Mouse (Mus musculus) NIH3T3 (cell line): ENCODE results near the gene Bmpr1b.

Source experiments
- DNase-seq: peaks from one replicate; pipeline ENCODE4 v3.0.0-alpha.2; 2012; ENCODE audit warnings: low read depth

Gene Bmpr1b

DNA sequence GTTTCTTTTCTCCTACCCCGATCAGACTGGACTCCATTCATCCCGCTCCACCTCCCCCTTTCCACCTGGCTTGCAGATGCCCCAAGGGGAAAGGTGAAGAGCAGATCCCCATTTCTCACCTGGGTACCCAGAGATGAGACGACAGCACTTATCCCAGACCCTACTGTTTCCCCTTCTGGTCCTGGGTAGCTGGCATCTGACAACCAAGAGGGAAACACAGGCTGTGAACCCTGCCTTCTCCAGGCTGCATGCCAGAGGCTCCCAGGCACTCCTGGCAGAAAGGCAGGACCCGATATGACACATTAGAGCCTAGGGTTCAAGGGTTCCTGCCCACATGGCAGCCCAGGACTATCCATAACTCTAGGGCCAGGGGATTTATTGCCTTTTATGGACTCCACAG lies 56.0 kb downstream of the Bmpr1b start:
- DNase-seq = no peak

DNA sequence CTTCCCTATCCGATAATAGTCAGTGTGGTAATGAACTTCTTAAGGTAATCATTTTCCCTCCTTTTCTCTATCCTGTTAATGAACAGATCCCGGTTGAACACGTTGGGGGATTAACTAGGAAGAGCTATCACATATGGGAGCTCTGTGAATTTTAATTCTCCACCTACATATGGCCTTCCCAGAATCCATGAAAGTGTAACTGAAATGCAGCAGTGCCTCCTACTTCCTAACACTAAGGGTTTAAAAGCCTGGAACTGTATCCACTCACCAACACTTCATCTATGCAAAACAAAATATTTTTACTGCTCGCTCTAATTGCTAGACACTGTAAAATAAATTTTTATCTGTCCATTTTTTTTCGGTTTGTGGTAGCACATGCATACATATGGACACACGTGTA lies 63.0 kb downstream of the Bmpr1b start:
- no peak for DNase-seq

DNA sequence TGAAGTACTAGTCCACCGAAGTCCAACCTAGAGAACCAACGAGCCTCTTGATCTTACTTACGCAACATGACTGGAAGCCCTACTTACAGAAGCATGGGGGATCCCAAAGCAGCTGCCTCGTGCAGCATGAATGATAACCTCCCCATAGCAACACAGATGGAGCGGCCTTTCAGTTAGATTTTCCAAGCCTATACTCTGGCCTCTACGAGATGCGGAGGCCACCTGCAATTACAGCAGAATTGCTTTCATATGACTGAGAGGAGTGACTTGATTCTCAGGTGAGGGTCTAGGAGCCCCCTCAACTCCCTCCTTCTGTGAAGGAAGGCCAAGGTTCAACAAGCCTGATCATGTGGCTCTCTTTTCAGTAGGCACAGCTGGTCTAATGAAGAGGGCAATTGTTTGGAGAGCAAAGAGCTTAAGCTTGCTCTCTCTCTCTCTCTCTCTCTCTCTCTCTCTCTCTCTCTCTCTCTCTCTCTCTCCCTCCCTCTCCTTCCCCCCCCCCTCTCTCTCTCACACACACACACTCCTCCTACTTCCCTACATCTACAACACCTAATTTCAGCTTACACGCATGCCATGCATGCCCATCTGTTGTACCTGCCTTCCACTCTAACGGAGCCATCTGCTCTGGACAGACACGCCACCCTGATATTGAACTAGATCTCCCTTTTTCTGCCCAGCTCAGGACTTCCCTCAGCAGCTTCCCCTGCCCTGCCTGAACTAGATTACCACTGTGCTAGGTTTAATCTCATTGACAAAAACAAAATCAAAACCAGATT lies 65.0 kb downstream of the Bmpr1b start:
- DNase-seq = no peak

DNA sequence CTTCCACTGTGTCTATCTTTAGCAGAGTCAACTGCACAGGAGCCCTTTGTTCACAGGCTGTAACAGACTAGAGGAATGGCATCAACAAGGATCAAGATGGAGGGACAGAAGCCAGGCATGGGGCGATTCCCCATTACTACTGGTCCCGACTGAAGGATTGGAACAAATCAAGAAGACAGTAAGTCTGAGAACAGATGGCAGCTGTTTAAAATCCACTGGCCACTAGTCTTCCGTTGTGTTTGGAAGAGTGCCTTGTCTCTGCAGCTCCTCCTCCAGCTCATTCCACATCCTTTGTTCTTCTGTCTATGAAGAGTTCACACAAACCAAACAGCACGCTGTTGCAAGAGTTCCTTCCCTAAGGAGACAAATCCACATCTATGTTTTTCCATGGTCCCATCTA lies 65.6 kb downstream of the Bmpr1b start:
- DNase-seq = no peak

DNA sequence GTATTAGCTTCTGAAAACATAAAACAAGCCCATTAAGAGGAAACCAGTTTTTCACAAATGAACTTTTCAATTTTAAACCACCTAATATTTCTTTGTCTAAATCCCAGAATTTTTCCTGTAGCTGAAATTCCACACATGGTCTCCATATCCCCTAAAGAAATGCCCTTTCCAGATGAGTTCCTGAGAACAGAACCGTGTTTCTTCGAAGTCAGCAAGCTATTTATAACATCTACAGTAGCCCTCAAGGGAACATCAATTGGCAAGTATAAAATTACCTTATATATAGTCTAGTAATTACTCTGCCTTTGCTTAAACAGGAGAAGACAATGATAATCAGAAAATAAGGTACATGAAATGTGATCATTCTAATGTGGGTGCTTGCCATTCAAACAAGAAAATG lies 70.1 kb downstream of the Bmpr1b start:
- DNase-seq = no peak

DNA sequence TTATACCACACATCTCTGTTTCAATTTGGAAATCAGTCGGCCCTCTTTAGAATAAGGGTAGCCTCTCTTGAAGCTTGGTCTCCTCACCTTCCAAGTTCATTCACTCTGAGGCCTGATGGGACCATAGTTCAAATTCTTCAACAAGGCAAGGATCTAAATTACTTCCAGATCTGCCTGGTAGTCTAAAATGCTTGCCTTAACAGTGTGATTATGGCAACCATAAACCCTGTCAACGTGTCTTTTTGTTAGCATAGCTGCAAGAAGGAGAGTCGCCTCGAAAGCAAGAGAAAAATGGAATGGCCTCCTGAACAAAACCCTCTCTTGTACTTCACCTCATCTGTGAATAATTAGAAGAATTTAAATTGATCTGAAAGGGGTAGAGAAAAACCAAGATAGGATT lies 75.2 kb downstream of the Bmpr1b start:
- no peak for DNase-seq

DNA sequence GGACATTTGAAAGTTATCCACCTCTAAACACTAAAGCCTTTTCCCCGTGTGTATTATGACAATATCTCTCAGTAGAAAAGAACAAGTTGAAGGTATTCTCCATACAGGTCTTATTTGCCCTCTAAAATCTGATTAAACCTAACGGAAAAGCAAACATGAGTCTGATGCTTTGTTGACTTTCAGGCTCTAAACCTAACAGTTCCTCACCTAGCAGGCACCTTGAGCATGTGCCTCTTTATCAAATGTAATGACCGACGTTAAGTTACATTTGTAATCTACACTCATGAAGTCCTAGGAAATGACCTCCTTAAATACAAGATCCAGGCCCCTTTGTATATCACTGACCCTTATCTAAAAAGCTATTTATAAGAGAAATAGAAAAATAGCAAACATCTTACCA lies 79.5 kb downstream of the Bmpr1b start:
- DNase-seq = no peak

DNA sequence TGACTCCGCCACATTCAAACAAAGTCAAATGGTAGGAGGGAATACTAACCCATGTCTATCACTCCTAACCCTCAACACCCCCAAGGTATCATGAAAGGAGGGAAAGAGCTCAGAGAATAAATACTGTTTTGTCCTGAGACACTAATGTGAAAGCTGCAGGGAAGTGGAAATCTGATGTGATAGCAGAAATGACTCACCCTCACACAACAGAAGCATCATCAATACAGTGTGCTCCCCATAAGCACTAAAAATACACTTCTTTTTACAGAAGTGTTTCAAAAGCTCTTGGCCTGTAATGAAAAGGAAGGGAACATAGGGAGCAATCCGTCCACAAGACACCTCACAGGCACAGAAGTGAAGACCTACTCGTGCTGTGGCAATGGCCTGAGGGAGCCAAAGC lies 83.3 kb downstream of the Bmpr1b start:
- DNase-seq = no peak

DNA sequence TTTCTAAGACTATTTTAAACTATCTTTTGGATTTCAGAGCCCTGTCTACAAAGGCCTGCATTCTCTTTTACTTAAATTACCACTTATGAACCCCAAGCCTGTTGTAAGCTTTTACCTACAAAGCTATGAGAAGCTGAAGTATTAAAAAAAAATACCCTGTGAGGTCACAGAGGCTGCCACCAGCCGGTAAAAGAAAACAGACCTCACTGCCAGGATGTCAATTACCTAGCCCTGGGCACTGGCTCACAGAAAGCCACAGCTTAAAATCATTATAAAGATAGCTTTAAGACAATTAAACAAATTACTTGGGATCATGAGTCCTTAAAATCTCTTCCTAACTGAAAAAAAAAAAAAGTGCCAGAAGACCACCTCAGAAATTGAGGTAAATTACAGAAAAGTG lies 85.1 kb downstream of the Bmpr1b start:
- no peak for DNase-seq

DNA sequence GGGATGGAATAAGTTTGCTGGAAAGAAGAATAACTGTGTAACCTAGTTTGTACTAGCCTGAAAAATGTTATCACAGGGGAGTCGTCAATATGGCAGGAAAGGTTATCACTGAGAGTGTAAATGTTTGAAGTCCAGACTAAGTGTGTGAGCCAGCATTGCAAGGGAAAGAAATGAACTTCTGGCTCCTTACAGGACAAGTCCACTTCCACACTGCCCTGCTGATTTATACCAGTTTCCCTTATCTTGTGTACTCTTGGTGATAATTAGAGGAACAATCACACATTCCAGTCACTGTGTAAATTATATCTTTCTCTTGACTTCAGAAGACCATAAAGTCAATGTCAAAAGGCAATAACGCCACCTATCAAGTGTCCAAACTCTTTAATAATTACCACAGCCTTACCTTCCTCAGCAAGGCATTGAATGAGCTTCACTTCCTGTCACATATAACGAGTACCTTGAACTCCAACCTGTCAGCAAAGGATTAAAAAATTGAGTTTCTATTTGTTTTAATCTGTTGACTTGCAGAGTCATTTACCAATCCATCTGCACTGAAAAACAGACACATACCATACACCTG lies 91.4 kb downstream of the Bmpr1b start:
- DNase-seq = no peak

DNA sequence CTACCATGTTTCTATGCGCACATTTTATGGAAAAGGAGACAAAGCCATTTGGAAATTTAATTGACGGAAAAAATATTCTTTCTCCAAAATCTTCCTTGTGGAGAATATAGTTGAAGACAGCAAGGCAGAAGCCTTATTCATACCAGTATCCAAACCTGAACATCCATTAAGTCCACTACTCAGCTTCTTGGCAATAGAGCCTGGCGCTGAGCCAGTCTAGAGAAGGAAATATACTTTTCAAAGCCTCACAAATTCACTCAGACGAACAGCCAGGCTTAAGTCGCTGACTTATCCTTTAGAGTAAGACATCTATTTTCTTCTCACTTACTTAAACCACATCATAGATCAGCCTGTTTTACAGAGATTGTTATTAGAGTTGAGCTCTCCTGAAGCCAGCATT lies 97.6 kb downstream of the Bmpr1b start:
- DNase-seq = peak; percentile 9

DNA sequence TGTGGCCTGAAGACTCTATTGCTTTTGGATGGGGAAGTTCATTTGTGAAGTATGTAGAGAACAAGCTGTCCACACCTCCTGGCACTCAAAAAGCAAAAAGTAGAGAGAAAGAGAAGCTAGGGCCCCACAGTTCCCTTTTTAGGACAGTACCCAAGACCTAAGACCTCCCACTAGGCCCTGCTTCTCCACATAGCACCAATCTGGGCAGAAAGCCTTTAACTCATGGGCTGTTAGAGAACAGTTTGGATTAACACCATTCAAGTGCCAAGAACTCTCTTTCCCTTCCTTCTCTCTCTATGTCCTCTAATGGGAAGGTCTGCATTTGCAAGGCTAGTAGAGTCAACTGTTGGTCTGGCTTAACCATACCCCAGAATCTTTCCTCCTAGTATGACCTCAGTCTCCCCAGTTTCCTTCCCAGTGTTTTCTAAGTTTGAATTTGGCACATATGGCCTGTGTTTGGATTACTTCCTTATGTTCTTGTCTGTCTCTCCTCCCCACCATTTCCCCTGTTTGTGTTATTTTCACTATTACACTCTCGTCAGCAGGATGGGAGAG lies 102.4 kb downstream of the Bmpr1b start:
- DNase-seq = no peak

DNA sequence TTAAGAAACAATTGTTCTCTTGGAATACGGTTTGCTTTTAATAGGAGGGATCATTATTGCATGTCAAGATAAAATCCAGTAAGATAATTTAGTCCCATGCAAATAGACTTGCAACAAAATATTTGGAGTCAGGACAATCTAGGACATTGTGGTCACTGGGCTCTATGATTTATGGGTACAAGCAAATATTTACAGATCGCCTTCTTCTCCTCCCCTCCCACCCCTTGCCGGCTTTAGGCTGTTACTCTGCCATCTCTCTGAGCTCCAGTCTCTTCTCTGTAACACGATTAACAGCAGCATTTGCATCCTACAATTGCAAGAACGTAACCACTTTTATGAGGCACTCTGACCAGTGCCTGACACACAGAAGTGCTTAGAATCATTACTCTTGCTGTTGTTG lies 104.1 kb downstream of the Bmpr1b start:
- no peak for DNase-seq

DNA sequence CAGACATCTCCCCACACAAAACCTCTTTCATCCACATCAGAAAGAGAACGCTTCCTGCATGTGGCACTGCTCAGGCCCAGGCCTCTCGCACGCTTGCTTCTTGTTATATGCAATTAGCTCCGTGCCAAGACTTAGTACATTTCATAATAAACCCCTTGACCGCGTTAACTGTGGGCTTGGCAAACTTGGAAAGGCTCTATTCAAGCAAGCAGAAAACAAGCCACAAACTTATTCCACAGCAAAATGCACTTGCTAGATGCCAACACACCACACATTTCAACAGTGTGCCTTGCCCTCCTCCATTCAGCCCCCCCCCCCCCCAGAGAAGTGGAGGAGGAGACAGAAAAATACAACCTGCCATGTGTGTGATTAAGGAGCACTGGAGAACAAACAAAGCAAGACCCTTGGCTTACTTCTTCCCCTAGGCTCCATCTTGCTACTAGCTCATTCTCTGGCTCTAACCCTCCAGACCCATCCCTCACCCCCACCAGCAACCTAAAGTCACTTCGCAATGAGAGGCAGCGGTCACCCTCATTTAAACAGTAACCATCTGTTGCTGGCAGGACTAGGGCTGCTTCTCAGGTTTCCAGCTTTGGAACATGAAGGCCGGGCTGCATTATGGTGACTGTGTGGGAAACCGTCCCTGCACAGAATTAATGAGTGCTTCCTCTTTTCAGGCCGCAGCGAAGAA lies 105.5 kb downstream of the Bmpr1b start:
- no peak for DNase-seq

DNA sequence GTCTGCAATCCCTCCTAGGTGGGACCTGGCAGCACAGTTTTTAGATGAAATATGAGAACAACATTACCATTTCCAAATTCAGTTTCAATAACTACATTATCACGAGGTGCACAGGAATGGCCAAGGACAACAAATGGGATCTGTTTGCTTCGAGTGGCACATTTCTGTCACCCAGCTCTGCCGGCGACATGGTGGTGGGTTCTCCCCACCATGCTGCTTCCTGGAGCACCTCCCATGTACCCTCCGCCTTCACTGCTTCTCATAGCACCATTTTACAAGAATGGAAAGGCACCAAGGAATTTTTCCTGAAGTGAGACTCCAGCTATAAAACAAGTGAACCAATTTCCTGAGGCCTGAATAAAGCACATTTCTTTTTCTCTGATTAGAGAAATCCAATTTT lies 108.0 kb downstream of the Bmpr1b start:
- DNase-seq = no peak

DNA sequence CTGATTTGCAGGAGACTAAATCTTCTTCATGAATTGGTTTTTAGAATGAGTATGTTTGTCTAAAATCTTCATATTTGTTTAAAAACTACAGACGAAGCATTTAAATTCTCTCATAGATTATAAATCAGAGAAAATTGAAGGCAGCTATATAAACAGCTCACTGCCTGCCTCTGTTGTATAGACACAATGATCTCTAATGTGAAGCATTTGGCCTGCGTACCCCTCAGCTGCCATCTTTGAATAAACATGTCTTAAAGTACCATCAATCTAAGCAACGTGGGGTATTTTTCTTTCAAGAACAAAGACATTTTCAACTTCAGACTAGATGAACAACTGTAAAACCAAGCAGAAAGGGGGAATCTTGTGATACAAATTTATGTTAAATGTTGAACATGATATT lies 109.3 kb downstream of the Bmpr1b start:
- no peak for DNase-seq

DNA sequence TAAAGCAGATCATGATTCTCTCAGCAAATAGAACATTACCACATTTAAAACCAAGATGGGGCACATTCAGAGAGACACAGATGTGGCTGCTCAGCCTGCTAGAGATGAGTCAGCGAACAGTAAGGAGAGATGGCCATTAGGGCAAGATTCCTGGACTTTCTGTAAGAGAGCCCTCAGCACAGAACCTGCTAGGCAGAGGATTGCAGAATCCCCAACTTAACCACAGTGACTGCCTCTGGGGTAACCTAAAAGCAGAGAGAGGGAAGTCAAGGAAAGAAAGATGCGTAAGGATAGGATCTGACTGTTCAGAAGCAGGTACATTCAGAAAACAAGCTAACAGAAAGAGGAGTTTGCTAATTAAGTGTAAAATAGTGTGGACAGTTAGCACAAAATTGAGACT lies 118.5 kb downstream of the Bmpr1b start:
- DNase-seq = no peak

DNA sequence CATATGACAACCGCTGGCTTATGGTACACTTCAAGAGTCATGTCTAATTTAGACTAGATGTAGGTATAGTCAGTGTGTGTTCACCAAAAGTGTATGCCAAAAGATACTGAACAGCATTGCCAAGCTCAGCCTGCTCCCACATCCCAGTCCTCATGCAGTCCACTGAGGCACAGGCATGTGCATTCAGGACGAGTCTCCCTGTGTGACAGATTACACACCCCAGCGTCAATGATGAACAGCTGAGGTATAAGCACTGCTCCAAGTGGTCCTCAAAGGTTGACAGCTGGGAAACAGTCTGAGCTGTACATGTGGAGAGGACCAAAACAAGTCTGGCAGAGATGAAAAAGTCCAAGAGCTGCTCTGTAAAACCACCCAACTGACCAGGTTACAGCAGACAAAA lies 119.6 kb downstream of the Bmpr1b start:
- no peak for DNase-seq

DNA sequence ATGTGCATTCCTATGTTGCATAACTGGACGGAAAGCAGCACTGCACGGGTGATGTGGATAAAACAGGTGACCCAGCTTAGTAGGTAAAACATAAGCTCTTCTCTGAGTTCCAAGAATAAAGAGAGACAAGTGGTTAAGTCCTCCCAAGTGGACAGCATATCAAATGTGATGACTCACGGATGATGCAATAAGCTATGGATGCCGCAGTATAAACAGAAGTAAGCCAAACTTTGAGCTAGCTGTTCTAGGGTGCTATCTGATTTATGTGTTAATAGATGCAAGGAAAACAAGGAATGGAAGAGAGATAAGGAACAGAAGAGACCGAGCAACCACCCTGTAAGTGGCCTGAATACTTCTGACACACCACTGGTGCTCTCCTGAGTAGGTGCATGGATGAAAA lies 120.1 kb downstream of the Bmpr1b start:
- DNase-seq = no peak

DNA sequence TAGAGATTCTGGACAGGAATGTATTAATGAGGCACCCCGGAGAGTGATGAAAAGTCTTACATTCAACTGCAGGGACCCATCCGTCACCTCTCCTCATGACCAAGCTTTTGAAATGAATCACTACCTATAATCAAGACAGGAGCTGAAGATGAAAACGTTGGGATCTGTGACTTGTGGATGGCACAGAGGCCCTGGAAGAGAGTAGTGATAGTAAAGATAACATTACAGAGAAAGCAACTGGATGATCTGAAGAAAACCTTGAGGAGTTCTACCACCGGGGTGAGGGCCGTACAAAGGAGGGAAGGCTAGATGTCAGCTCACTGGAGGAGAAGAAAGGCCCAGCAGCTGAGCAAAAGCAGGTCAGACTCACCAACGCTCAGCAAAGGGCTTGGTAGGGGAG lies 120.7 kb downstream of the Bmpr1b start:
- no peak for DNase-seq

DNA sequence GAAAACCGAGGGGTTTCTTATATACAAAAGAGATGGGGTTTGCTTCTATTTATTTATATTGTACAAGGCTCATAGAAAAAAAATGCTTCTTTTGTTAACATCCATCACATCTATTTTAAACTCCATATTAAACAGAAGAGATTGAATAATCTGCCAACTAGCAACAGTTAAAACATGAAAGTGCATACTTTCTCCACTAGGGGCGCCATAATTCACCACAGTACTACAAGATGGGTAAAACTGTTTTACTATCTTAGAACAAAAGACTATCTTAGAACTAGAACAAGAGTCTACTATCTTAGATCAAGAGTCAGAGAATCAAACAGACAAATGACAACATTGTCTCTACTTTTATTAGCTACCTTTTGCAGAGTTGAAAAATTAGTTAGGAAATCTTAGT lies 125.8 kb downstream of the Bmpr1b start:
- peak; percentile 52 for DNase-seq

DNA sequence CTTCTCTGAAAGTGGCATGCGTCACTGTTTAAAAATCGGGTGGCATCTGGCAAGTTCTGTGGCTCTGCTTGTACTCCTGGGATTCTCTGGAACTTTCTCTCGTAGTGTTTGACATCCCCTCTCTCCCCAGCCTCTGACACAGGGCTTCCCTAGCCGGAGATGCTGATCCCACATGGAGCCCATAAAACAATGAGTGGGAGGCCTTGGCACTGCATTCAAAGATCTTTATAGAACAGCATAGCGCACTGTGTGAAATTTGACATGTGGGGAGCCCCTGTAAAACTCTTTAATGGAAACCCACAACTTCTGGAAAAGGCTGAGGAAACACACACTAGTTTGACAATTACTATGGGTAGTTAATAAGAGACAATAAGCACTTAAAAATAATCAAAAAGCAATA lies 126.2 kb downstream of the Bmpr1b start:
- DNase-seq = no peak

DNA sequence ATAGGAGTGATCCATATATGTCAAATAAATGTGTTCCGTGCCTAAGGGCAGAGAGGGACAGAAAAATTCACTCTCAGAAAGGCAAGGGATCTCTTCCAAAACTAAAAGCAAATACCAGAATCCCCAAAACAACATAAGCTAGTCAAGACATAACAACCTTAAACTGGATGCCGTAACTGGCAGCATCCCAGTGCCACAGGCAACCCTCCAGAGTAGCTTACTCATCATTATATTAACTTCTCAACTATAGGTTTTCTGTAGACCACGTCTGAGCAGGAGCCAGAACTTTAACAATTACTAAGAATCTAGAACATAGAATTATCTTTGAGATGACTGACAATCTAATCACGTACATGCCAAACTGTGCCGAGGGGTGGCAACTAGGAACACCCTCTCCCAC lies 128.9 kb downstream of the Bmpr1b start:
- no peak for DNase-seq
